Mouse (Mus musculus) retina, postnatal 1 day (tissue): ENCODE results near the gene Spz1.
A peak's percentile ranks its signal among the peaks of the same experiment; 100 is the strongest.
"Not testable (repeated sequence)": the region's sequence is repeated elsewhere in the genome, so short reads cannot be mapped to it uniquely, and the experiment has no call there.

ENCODE experiments used
- DNase-seq: peaks from one replicate; pipeline ENCODE4 v3.0.0-alpha.2; 2012

Gene Spz1

DNA sequence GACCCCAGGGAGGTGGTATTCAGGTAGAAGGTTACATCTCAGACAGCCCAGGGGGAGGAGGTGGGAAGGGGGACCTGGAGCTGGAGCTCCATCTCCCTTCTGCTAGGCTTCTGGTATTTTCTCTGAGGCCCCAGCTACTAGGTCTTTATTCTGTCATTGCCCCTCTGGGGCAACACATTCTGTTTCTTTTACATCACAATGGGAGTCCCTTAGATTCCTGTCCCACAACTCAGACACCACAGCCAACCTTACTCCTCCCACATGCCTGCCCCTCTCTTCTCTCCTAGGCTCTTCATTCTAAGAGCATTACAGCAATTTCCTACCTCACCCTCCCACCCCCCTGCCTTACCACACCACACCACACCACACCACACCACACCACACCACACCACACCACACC lies at the start of gene Spz1:
Spz1 (minus strand) TSS at position 101 of the 400 bp plus-strand sequence.
- DNase-seq: no peak

DNA sequence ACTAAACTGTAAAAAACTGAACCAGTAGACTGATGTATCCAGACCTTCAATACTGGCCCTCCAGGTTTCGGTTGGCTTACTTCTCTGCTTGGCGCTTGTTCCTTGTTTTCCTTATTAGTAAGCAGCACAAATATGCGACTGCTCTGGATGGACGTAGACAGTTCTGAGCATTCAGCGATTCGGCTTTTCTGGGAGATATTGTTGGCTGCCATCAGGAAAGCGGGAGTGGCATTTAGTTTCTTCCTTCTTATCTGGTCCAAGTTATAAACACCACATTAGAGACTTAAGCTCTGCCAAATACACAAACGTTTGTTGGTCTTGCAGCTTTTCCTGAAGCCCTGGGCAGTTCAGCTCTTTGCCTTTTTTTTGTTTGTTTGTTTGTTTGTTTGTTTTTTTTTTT lies 40.5 kb upstream of the Spz1 start:
- DNase-seq: no peak

DNA sequence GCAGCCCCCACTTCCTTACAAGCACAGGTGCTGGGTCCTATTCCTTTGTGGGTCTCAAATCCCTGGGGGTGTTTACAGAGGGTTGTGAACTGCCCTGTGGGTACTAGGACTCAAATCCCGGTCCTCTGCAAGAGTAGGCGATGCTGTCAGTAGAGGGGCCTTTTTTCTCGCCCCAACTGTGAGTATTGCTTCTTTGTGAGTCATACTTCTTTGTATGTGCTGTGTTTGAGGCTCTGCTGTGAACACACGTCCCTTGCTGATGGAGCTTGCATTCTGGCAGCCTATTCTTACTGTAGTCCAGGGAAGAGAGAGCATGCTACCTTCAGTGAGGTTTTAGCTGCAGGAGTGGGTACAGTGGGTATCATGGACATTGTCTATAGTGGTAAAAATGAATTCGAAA lies 39.2 kb upstream of the Spz1 start:
- no peak for DNase-seq

- DNase-seq: no peak
Measured at GRCm38 (mm10) chr13:92613094-92613493, 37.1 kb upstream of the Spz1 start.

- DNase-seq: peak; percentile 27
Measured at GRCm38 (mm10) chr13:92611917-92612316, 35.9 kb upstream of the Spz1 start.

GRCm38 (mm10) chr13:92611254-92611784 lies 35.3 kb upstream of the Spz1 start:
- DNase-seq: no peak

GRCm38 (mm10) chr13:92610311-92611221 lies 34.6 kb upstream of the Spz1 start, which contains the start of gene Serinc5:
Gene Serinc5, plus strand, starts transcription at chr13:92611091.
- DNase-seq: peak; percentile 95

GRCm38 (mm10) chr13:92609486-92610310 lies 33.7 kb upstream of the Spz1 start:
- DNase-seq: peak; percentile 50

DNA sequence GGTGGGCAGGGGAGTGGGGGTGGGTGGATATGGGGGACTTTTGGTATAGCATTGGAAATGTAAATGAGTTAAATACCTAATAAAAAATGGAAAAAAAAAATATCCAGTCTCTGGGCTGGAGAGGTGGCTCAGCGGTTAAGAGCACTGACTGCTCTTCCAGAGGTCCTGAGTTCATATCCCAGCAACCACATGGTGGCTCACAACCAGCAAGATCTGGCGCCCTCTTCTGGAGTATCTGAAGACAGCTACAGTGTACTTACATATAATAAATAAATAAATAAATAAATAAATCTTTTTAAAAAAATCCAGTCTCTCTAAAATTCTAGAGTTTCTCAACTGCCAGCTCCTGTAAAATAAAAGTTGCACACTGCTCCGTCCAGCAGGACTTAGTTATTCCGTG lies 29.3 kb upstream of the Spz1 start:
- not testable (repeated sequence) for DNase-seq

GRCm38 (mm10) chr13:92595424-92595823 lies 19.5 kb upstream of the Spz1 start:
- no peak for DNase-seq

- no peak for DNase-seq
Measured at GRCm38 (mm10) chr13:92594907-92595306, 18.9 kb upstream of the Spz1 start.

DNA sequence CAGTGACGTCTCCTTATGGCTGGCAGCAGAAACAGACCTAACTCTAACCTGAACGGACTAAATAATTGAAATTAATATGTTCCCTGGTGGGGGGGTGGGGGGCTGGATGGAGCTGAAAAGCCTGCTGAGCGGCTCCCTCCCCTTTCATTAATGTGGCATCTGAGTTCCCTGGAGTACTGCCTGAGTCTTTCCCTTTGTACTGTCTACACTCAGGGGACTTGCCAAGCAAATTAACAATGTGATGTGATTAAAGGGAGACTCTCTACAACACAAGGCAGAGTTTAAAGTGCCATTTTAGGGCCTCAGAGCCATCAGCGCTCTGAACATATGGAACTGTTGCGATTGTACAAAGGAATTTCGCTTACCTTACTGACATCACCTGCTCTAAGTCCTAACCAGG lies 18.5 kb upstream of the Spz1 start:
- DNase-seq: no peak

DNA sequence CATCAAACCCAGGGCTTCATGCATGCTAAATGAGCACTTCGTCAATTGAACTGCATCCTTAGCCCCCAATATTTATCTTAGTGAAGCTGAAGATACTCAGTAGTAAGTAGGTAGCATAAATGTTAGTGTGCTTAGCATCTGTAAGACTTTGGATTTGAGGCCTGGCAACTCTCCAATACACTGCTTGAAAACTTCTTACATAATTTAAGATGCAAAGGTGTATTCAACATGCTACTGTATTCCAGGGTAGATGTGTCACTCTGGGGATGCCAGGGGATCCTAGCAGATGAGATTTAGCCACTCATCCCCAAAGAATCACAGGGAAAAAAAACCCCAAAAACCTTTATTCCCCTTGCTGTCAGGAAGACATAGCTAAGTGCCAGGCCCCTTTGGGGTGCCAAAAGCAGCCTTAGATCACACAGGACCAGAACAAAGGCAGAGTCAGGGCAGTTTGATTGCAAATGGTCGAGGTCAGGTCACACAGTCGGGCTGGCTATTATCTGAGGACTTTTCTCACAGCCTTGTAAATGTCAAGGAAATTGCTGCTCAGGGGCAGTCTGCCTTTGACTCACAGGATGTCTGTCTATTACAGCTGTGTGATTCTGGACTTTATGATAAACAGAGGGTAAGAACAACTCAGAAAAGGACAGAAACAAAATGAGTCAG lies 17.9 kb upstream of the Spz1 start:
- no peak for DNase-seq

DNA sequence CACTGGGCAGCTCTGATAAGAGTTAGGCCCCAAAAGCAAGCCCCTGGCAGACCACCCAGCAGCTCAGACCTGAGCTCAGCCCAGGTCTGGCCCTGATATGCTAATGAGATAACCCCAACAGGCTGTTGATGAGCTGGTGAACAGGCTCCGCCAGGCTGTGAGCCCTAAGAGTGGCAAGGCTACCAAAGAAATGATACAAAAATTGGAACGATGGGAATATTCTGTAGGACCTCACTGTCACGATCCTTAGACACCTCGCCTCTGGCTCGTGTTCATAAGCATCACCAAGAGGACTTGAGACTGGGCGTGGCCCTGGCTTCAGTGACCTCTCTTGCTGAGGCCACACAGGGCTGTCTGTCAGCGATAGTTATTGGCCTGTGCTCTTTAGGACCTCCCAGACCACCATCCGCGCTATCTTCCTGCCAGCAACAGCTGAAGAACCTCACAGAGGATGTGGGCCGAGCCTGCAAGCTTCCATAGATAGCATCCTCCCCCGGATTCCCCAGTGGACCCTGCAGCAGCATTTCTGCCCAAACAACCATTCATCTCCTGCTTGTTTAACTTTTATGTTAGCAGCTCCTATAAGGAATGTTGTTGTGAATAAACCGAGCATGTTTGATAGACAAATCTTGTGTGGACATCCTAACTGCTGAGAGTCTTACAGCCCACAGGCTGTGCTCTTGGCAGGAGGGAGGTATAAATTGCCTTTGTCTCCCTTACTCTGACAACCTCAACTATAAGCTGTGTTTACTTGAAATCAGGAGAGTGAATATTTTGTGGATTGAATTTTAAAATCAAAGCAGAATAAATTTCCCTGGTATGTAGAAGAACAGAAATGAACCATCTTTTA lies 17.0 kb upstream of the Spz1 start:
- DNase-seq: peak; percentile 22

- DNase-seq: no peak
Measured at GRCm38 (mm10) chr13:92592268-92592785, 16.4 kb upstream of the Spz1 start.

DNA sequence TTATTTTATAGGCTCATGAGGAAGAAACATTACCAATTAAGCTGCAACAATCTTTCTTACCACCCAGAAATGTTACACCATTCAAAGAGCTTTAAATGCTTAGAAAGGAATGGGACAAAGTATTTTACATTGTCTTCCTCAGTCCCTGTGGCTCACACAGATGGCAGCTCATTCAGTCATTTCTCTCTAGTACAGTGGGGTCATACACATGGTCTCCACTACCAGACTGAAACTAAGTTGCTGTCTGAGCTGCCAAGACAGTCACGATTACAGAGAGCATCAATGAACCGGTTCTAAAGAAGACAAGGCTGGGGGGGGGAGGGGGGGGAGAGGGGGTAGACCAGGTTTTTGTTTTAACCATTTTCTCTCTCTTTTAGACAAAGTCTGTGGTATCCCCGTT lies 15.3 kb upstream of the Spz1 start:
- DNase-seq: no peak

- no peak for DNase-seq
Measured at GRCm38 (mm10) chr13:92589255-92589654, 13.3 kb upstream of the Spz1 start.

GRCm38 (mm10) chr13:92588704-92589103 lies 12.7 kb upstream of the Spz1 start:
- no peak for DNase-seq

GRCm38 (mm10) chr13:92584094-92584717 lies 8.2 kb upstream of the Spz1 start:
- no peak for DNase-seq

- peak; percentile 67 for DNase-seq
Measured at GRCm38 (mm10) chr13:92580220-92581043, 4.5 kb upstream of the Spz1 start.
